Mouse (Mus musculus) midbrain, embryonic 11.5 days (tissue): ENCODE data around the gene Nup62. TPM values are rescaled to one million over a fixed set of nuclear protein-coding genes. Genes with fewer than 3 reads are reported as not detected.

ENCODE experiments used
- ATAC-seq: fragments of 200-750 bp; cut with Nextera tagmentation; 2 replicates; pipeline ENCODE4 v1.8.0; 2017; ENCODE audit warnings: moderate TSS enrichment, moderate library complexity; ENCODE audit not compliant: low FRiP score
- DNase-seq: peaks from one replicate; pipeline ENCODE4 v3.0.0; 2015; ENCODE audit warnings: low spot score; ENCODE audit errors: missing footprints
- H3K27ac ChIP-seq: fragments of 300-500 bp; sonication (generic); 2 replicates; pipeline ENCODE4 v1.5.1; 2014; ENCODE audit warnings: low read depth, low read length
- H3K27me3 ChIP-seq: fragments of 300-500 bp; sonication (generic); 2 replicates; pipeline ENCODE4 v1.6.1; 2014; ENCODE audit warnings: mild to moderate bottlenecking, low read length, moderate library complexity, mixed read lengths; ENCODE audit not compliant: control insufficient read depth, insufficient read depth
- H3K36me3 ChIP-seq: fragments of 300-500 bp; sonication (generic); 2 replicates; pipeline ENCODE4 v1.6.1; 2014; ENCODE audit warnings: mild to moderate bottlenecking, low read length, moderate library complexity, mixed read lengths; ENCODE audit not compliant: control insufficient read depth, insufficient read depth
- H3K4me1 ChIP-seq: fragments of 300-500 bp; sonication (generic); 2 replicates; pipeline ENCODE4 v1.6.1; 2014; ENCODE audit warnings: low read length; ENCODE audit not compliant: control insufficient read depth, insufficient read depth
- H3K4me2 ChIP-seq: fragments of 300-500 bp; sonication (generic); 2 replicates; pipeline ENCODE4 v1.6.1; 2014; ENCODE audit warnings: mild to moderate bottlenecking, moderate library complexity
- H3K4me3 ChIP-seq: fragments of 300-500 bp; sonication (generic); 2 replicates; pipeline ENCODE4 v1.5.1; 2014; ENCODE audit warnings: low read depth, low read length
- H3K9ac ChIP-seq: fragments of 300-500 bp; sonication (generic); 2 replicates; pipeline ENCODE4 v1.6.1; 2014; ENCODE audit warnings: low read length
- H3K9me3 ChIP-seq: fragments of 300-500 bp; sonication (generic); 2 replicates; pipeline ENCODE4 v1.6.1; 2016; ENCODE audit warnings: low read length; ENCODE audit not compliant: control insufficient read depth
- WGBS: fragments of 180-500 bp; shearing (Covaris S2); extraction: QIAGEN DNeasy Blood & Tissue Kit; methylation state at CpG from one replicate; pipeline ENCODE4 v1.1.7; 2014; 5-methylcytosine and 5-hydroxymethylcytosine counted together
- polyA plus RNA-seq: library from polyadenylated mRNA; unstranded; fragments of >200 nt; fragmentation: Nextera tagmentation; extraction: Ambion mirVana; gene quantifications from 2 replicates; pipeline ENCODE4 v1.2.1, GENCODE M21; 2014

Gene Nup62
- polyA plus RNA-seq, 1 experiment from 2014 or later = 64.1 TPM

DNA sequence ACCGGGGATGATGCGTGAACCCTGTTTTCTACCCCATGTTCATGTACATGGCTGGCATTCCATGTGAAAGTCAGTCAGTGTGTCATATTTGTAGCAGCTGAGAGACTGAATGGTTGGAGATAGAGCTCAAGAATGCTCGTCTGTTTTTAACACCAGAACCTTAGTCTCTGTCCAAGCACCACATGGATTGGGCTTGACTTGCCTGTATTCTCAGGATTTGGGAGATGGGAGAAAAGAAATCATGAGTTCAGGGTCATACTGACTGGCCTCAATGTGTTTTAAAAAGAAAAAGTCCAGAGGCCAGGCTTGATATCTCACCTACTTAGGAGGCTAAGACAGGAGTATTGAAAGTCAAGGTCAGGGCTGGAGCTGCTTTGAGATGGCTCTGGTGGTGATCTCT lies 1.6 kb downstream of the Nup62 start:
- peak overlapping the region; percentile 97 for H3K4me2 ChIP-seq
- WGBS = 37% methylated on average over 3 of the region's 3 CpGs
- H3K36me3 ChIP-seq = no peaks in the 10 kb centered on the region
- peak overlapping the region; percentile 86 for H3K4me3 ChIP-seq
- H3K27ac ChIP-seq = no peak overlapping the region
- ATAC-seq = no peak
- no peaks in the 10 kb centered on the region for H3K27me3 ChIP-seq
- DNase-seq = no peak
- H3K4me1 ChIP-seq = peaks cover 32% of the 10 kb centered on the region
- H3K9me3 ChIP-seq = no peaks in the 10 kb centered on the region
- H3K9ac ChIP-seq = peak overlapping the region; percentile 95

DNA sequence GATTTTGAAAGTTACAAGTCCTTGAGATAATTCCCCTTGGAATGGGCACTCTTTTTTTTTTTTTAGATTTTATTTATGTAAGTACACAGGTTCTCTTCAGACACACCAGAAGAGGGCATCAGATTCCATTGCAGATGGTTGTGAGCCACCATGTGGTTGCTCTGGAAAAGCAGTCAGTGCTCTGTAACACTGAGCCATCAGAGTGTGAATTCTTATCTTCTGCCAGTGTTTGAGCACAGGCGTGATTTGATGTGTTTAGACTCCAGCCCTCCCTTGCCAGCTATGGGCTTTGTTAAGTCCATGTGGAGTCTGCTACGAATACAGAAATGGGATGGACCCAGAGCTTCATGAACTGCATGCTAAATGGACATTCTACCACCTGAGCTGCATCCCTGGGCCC lies 2.3 kb downstream of the Nup62 start:
- peak overlapping the region; percentile 95 for H3K9ac ChIP-seq
- WGBS = 43% methylated on average over 2 of the region's 2 CpGs
- no peak for DNase-seq

DNA sequence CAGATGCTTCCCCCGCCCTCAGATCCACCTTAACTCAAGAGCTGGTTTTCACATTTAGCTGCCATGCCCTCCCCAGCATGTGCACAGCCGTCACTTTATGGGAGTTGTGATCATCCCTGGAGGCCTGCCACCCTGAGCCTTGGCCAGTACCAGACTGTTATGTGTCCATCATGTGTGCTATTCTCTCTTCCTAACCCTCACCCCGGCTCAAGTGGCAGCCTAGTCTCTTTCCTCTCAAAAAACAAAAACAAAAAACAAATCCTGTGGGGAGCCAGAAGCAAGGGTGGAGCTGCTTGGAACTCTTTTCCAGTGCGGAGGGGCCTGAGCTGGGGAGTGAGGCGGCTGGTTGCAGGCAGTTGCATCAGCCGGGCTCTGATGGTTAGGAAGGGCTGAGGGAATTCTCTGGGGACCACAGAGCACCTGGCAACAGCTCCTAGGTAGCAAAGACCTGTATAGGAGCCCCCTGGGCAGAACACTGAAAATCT lies 2.9 kb downstream of the Nup62 start:
- Histone ChIP-seq H3K27ac (no peak overlapping the region), H3K36me3 (no peaks in the 10 kb centered on the region), H3K27me3 (no peaks in the 10 kb centered on the region), H3K4me2 (peak overlapping the region; percentile 97), H3K4me1 (peaks cover 36% of the 10 kb centered on the region), H3K9ac (peak overlapping the region; percentile 36), H3K4me3 (peak overlapping the region; percentile 86), H3K9me3 (no peaks in the 10 kb centered on the region)
- DNase-seq (peak; percentile 87), ATAC-seq (no peak)
- WGBS = 52% methylated on average over 6 of the region's 6 CpGs

More for the DNA sequence above, 2.3 kb downstream of the Nup62 start:
- no peak overlapping the region for H3K27ac ChIP-seq
- H3K9me3 ChIP-seq = no peaks in the 10 kb centered on the region
- peak overlapping the region; percentile 86 for H3K4me3 ChIP-seq
- peaks cover 35% of the 10 kb centered on the region for H3K4me1 ChIP-seq
- no peaks in the 10 kb centered on the region for H3K36me3 ChIP-seq
- no peak for ATAC-seq
- no peaks in the 10 kb centered on the region for H3K27me3 ChIP-seq
- peak overlapping the region; percentile 97 for H3K4me2 ChIP-seq

DNA sequence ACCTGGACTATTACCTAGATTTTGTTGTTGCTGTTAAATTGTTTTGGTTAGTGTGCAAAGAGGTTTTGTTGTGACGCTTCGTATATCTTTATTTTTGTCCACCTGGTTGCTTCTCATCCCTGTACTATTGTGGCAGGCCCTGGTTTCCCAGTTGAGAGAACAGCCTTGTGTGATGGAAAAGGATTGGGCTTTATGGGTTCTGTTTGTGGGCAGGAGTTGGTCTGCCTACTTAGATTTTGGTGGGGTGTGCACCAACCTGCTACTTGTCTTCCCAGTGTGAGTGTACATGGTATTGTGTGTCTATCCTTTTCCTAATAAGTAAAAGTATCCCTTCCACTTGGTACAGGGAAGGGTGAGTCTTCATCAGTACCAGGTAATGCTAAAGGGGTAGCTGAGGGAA lies 3.5 kb downstream of the Nup62 start:
- DNase-seq (no peak), ATAC-seq (no peak)
- H3K4me2 ChIP-seq = peak overlapping the region; percentile 97; the same call in 1 of the 2 replicates
- H3K27me3 ChIP-seq = no peaks in the 10 kb centered on the region
- no peaks in the 10 kb centered on the region for H3K9me3 ChIP-seq
- peak overlapping the region; percentile 36; the same call in 1 of the 2 replicates for H3K9ac ChIP-seq
- peaks cover 38% of the 10 kb centered on the region for H3K4me1 ChIP-seq
- H3K27ac ChIP-seq = no peak overlapping the region
- H3K4me3 ChIP-seq = no peak overlapping the region
- H3K36me3 ChIP-seq = no peaks in the 10 kb centered on the region
- WGBS = 93% methylated on average over 2 of the region's 2 CpGs

DNA sequence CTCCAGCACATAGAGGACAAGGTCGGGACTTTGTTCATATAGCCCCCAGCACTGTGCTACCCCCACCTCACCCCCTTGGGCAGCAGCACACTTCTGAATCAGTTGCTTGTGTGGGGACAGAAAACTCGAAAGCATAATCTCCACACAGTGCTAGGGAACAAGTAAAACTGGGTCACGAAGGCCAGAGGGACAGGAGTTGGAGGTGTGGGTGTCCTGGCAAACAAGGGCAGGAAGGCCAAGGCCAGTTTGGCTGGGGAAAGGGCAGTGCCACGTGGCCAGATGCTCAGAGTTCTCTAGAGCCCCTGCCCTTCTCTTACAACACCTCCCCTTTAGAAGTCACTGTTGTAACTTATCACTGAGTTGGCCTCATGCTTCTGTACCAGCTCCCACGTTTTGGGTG lies 4.0 kb downstream of the Nup62 start:
- Histone ChIP-seq H3K9ac (no peak overlapping the region), H3K27me3 (no peaks in the 10 kb centered on the region), H3K36me3 (no peaks in the 10 kb centered on the region), H3K27ac (no peak overlapping the region), H3K4me3 (no peak overlapping the region), H3K9me3 (no peaks in the 10 kb centered on the region), H3K4me2 (no peak overlapping the region), H3K4me1 (peaks cover 33% of the 10 kb centered on the region)
- DNase-seq = no peak
- no peak for ATAC-seq
- 77% methylated on average over 5 of the region's 5 CpGs for WGBS

DNA sequence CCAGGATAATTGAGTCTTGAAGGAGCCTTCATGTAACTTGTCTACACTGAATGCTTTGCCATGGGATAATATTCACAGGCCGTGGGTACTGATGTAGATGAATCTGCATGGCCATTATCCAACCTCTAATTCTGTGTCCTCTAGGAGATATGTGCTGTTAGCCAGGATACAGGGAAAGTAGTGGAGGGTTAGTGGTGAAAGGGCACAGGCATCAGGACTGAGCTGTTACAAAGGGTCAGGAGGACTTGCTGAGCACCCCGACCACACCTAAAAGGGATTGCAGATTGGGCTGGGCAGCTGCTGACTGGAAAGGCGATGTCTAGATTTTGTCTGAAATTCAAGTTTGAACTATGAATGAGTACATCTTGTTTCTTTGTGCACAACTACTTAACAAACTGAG lies 4.6 kb downstream of the Nup62 start:
- WGBS = 93% methylated on average over 3 of the region's 3 CpGs
- Histone ChIP-seq H3K4me1 (peaks cover 29% of the 10 kb centered on the region), H3K9me3 (no peaks in the 10 kb centered on the region)

DNA sequence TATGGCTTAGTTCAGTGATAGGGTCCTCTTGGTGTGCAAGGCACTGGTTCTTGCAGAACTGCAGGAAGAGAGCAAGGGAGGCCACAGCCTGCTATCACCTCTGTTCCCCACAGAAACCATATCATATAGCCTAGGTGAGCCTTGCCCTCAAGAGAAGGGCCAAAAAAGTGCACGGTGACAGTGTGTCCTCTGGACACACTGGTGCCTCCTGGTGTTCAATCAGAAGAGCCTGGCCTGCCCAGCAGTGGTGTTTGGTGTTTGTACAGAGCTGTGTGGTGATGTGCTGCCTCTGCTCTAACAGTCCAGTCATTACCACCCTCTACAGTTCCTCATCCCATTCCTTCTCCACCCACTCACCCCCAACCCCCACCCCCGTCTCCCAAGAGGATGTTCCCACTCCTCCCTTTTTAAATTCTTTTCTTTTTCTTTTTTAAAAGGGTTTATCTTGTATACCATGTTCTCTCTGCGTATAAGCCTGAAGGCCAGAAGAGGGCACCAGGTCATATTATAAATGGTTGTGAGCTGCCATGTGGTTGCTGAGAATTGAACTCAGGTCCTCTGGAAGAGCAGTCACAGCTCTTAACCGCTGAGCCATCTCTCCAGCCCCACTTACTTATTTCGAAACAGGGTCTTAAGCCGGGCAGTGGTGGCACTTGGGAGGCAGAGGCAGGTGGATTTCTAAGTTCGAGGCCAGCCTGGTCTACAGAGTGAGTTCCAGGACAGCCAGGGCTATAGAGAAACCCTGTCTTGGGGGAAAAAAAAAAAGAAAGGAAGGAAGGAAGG lies 6.0 kb downstream of the Nup62 start:
- H3K4me3 ChIP-seq = no peak overlapping the region
- H3K9me3 ChIP-seq = no peaks in the 10 kb centered on the region
- peaks cover 29% of the 10 kb centered on the region for H3K4me1 ChIP-seq
- ATAC-seq (no peak), DNase-seq (no peak)
- no peaks in the 10 kb centered on the region for H3K36me3 ChIP-seq
- no peak overlapping the region for H3K9ac ChIP-seq
- H3K27ac ChIP-seq = no peak overlapping the region
- H3K27me3 ChIP-seq = no peaks in the 10 kb centered on the region
- 87% methylated on average over 7 of the region's 7 CpGs for WGBS
- H3K4me2 ChIP-seq = no peak overlapping the region

More for the DNA sequence above, 4.6 kb downstream of the Nup62 start:
- Histone ChIP-seq H3K27me3 (no peaks in the 10 kb centered on the region), H3K9ac (no peak overlapping the region), H3K27ac (no peak overlapping the region), H3K4me3 (no peak overlapping the region), H3K36me3 (no peaks in the 10 kb centered on the region), H3K4me2 (no peak overlapping the region)
- ATAC-seq (no peak), DNase-seq (no peak)

DNA sequence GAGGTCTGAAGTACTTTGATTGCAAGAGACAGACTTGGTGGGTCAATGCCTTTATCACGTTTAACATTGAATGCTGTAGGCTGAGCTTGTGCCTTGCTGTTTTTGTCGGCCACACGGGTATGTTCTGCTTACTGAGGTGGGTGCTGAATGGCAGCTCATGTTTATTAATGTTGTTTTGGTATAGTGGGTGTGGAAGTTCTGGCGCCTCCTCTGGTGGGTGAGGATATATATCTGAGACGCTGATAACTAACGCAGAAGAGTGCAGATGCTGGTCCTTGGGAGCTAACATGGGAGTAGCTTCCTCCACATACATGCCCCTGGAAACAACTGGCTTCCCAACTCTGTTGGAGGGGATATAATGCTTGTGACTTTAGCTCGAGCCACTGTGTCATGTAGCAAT lies 7.5 kb downstream of the Nup62 start:
- Histone ChIP-seq H3K9me3 (no peaks in the 10 kb centered on the region), H3K36me3 (no peaks in the 10 kb centered on the region; the same call in 1 of the 2 replicates), H3K4me1 (peaks cover 15% of the 10 kb centered on the region), H3K27ac (no peak overlapping the region), H3K27me3 (no peaks in the 10 kb centered on the region), H3K4me3 (no peak overlapping the region), H3K9ac (no peak overlapping the region), H3K4me2 (no peak overlapping the region)
- ATAC-seq (no peak), DNase-seq (no peak)
- WGBS = 42% methylated on average over 7 of the region's 7 CpGs

DNA sequence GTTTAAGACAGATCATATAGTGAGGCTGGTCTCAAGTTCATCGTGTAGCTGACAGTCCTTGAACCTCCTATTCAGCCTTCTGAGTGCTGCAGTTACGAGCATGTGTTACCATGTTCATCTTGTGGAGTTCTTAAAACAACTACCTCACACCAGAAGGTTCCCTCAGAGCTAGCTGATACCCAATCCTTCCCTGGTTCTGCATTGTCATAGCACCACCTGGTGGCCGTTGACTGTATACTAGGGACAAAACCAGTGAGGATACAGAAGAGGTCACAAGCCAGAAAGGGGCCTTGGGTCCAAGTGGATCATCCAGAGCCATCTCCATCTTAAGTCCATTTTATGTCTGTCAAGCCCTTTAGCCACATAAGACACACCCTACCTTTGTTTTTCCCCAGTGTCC lies 9.0 kb downstream of the Nup62 start:
- H3K4me2 ChIP-seq = no peak overlapping the region
- H3K4me3 ChIP-seq = no peak overlapping the region
- ATAC-seq (peak; percentile 58; the same call in 1 of the 2 replicates), DNase-seq (peak; percentile 96)
- WGBS = 42% methylated on average over 3 of the region's 3 CpGs
- no peak overlapping the region for H3K9ac ChIP-seq
- H3K36me3 ChIP-seq = peaks cover 14% of the 10 kb centered on the region
- no peaks in the 10 kb centered on the region for H3K27me3 ChIP-seq
- no peak overlapping the region for H3K27ac ChIP-seq
- H3K9me3 ChIP-seq = no peaks in the 10 kb centered on the region
- H3K4me1 ChIP-seq = peaks cover 6% of the 10 kb centered on the region
